Mouse (Mus musculus) heart, adult 2 months (tissue): ENCODE data around the gene Xkrx.

Experiments
- CTCF ChIP-seq: fragments of 200-600 bp; IDR thresholded peaks from 2 replicates; pipeline ENCODE4 v1.8.1; 2022; ENCODE audit warnings: antibody characterized with exemption, mild to moderate bottlenecking, moderate library complexity
- POLR2A ChIP-seq: fragments of 200-500 bp; IDR thresholded peaks from 2 replicates; pipeline ENCODE4 v1.6.1; 2011; ENCODE audit warnings: mild to moderate bottlenecking, low read depth, low read length, control low read depth; ENCODE audit not compliant: insufficient read depth

DNA sequence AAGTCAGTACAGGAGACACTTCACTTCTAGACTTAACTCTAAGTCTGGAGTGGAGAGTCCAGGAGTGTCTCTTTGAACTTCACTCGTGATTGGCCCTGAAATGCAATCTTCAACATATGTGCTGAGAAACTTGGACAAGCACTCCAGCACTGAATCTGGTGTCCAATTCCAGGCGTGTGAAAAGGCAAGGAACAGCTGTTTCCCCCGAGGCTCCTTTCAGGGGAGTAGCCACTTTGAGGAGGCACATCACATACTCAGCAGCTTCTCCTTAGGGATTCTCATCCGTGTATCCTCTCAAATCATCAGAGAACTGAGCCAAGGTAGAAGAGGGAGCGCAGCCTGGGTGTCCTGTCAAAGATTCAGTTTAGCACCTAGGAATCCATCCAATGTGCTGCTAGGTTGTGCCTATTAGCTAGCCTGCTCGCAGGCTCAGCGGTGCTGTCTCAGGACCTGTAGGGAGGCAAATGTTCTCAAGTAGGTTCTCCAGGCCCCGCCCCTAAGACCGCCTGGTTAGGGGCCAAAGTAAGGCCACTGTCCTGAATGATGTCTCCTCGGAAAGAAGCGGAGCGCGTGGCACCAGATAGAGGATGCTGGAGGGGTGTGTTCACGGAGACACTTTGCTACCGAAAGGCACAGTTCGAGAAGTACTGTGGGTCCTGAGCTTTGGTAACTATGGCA is at the start of gene Xkrx:
- TF ChIP-seq POLR2A (no peak), CTCF (no peak)
